Mouse (Mus musculus): ENCODE measurements around the gene Eif6. TPM values are rescaled to one million over a fixed set of nuclear protein-coding genes. Genes with fewer than 3 reads are reported as not detected.
A peak's percentile ranks its signal among the peaks of the same experiment; 100 is the strongest.

Eif6 gene
- polyA plus RNA-seq, 1 experiment: 109 TPM

GRCm38 (mm10) chr2:155823722-155824121 lies 3.0 kb downstream of the Eif6 start:
- no peak for DNase-seq (ENCODE audit: low read depth)

GRCm38 (mm10) chr2:155820779-155821178 lies 5.9 kb downstream of the Eif6 start:
- no peak for DNase-seq (ENCODE audit: low read depth)

- peak; percentile 90 for DNase-seq (ENCODE audit: low read depth)
These were observed 7.1 kb downstream of the Eif6 start for GRCm38 (mm10) chr2:155819449-155820251.

GRCm38 (mm10) chr2:155819392-155819448 lies 7.5 kb downstream of the Eif6 start, which contains the start of gene BC029722:
Gene BC029722, minus strand, starts transcription at chr2:155819426.
- no peak for DNase-seq (ENCODE audit: low read depth)

- DNase-seq (ENCODE audit: low read depth): peak; percentile 66
These were observed 7.9 kb downstream of the Eif6 start for GRCm38 (mm10) chr2:155818596-155819391.

GRCm38 (mm10) chr2:155817301-155818245 lies 9.2 kb downstream of the Eif6 start:
- no peak for DNase-seq (ENCODE audit: low read depth)

GRCm38 (mm10) chr2:155816179-155816578 lies 10.5 kb downstream of the Eif6 start:
- no peak for DNase-seq (ENCODE audit: low read depth)

GRCm38 (mm10) chr2:155814829-155815228 lies 11.9 kb downstream of the Eif6 start:
- no peak for DNase-seq (ENCODE audit: low read depth)

GRCm38 (mm10) chr2:155812637-155813036 lies 14.1 kb downstream of the Eif6 start:
- no peak for DNase-seq (ENCODE audit: low read depth)

GRCm38 (mm10) chr2:155811821-155812396 lies 14.8 kb downstream of the Eif6 start:
- DNase-seq (ENCODE audit: low read depth): no peak

GRCm38 (mm10) chr2:155809620-155810019 lies 17.1 kb downstream of the Eif6 start:
- no peak for DNase-seq (ENCODE audit: low read depth)

GRCm38 (mm10) chr2:155807408-155807807 lies 19.3 kb downstream of the Eif6 start:
- DNase-seq (ENCODE audit: low read depth): no peak

- no peak for DNase-seq (ENCODE audit: low read depth)
These were observed 20.2 kb downstream of the Eif6 start for GRCm38 (mm10) chr2:155806548-155806947.

- DNase-seq (ENCODE audit: low read depth): no peak
These were observed 20.8 kb downstream of the Eif6 start for GRCm38 (mm10) chr2:155805925-155806255.

GRCm38 (mm10) chr2:155805231-155805924 lies 21.3 kb downstream of the Eif6 start:
- DNase-seq (ENCODE audit: low read depth): no peak

GRCm38 (mm10) chr2:155804053-155804452 lies 22.7 kb downstream of the Eif6 start:
- no peak for DNase-seq (ENCODE audit: low read depth)

GRCm38 (mm10) chr2:155802761-155803160 lies 24.0 kb downstream of the Eif6 start:
- no peak for DNase-seq (ENCODE audit: low read depth)

- no peak for DNase-seq (ENCODE audit: low read depth)
These were observed 28.1 kb downstream of the Eif6 start for GRCm38 (mm10) chr2:155798613-155799012.

- DNase-seq (ENCODE audit: low read depth): no peak
These were observed 31.9 kb downstream of the Eif6 start for GRCm38 (mm10) chr2:155794674-155795445.

- no peak for DNase-seq (ENCODE audit: low read depth)
These were observed 33.8 kb downstream of the Eif6 start for GRCm38 (mm10) chr2:155792899-155793298.
